Mouse (Mus musculus) kidney, postnatal 10 days (tissue): ENCODE measurements around the gene Gsdma.

Source experiments
- DNase-seq: peaks from one replicate; pipeline ENCODE4 v3.0.0; 2021; ENCODE audit warnings: mixed read lengths

The Gsdma gene

GRCm38 (mm10) chr11:98681786-98682745 lies 17.9 kb downstream of the Gsdma start, which contains the start of gene Psmd3:
Gene Psmd3, plus strand, starts transcription at chr11:98682554.
- DNase-seq, result peak; percentile 96

DNA sequence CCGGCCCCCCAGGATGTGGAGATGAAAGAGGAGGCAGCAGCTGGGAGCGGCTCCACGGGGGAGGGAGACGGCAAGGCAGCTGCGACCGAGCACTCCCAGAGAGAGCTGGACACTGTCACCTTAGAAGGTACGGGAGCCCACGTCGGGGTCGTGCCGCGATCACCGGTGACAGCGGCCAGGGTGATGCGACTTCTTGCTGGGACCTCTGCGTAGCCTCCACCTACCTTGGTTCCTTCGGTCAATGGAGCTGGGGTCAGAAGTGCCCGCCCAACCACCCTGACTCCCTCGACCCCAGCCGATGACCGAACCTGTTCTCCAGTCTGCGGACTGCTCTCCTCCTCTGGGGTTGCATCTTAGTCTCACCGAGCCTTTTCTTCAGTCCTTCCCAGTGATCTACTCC lies 18.7 kb downstream of the Gsdma start:
- no peak for DNase-seq

- DNase-seq, result no peak
Observed at GRCm38 (mm10) chr11:98685642-98686041, 21.5 kb downstream of the Gsdma start.

DNA sequence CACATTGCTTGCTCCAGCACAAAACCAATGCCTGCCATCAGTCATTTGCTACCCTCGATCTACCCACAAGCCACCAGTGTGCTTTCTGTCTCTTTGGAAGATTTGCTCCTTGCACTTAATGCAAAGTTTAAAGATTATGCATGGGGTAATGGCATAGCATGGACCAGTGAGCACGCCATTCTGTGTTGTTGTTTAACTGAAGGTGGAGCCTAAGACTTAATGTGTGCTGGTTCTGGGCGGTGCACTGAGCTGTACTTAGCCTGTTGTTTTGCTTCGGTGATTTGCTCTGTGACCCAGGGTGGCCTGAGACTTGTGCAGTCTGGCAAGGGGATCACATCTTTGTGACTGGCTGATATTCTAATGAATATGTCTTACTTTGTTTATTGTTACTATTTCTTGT lies 22.8 kb downstream of the Gsdma start:
- peak; percentile 69 for DNase-seq

DNA sequence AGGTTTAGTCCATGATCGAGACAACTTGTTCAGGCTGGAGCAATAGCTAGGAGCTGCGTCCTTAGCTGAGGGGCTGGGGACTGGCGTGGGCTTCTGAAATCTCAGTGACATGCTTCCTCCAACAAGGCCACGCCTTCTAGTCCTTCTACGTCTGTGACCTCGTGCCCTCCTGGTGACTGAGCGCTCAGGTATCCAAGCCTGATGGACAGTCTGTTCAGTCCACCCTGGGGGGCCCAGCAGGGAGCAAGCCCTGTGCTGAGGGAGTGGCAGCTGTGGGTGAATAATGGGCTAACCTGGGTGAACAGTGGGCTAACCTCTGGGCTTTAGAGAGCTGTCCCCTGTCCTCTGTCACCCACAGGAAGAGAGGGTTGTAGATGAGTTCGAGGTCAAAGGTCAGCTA lies 23.9 kb downstream of the Gsdma start:
- DNase-seq, result no peak

GRCm38 (mm10) chr11:98693201-98693600 lies 29.1 kb downstream of the Gsdma start:
- DNase-seq, result no peak

DNA sequence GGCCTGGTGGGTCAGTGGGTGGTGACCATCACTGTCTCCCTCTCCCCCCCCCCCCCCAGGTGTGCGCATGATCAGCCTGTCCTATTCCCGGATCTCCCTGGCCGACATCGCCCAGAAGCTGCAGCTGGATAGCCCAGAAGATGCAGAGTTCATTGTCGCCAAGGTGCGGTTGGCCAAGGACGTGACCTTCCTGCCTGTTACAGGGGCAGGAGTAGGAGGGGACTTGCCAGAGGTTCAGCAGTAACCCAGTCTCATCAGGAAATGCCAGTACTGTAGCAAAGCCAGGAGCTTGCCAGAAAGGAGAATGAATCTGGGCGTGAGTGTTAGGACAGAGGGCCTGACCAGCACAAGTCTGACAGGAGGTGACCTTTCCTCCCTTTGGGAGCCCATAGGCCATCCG lies 29.6 kb downstream of the Gsdma start:
- no peak for DNase-seq

- DNase-seq, result peak; percentile 47
Observed at GRCm38 (mm10) chr11:98694301-98694700, 30.1 kb downstream of the Gsdma start.

- no peak for DNase-seq
Observed at GRCm38 (mm10) chr11:98695408-98695807, 31.3 kb downstream of the Gsdma start.

GRCm38 (mm10) chr11:98696454-98697216 lies 32.5 kb downstream of the Gsdma start:
- DNase-seq, result peak; percentile 67

- DNase-seq, result no peak
Observed at GRCm38 (mm10) chr11:98697225-98697624, 33.1 kb downstream of the Gsdma start.

DNA sequence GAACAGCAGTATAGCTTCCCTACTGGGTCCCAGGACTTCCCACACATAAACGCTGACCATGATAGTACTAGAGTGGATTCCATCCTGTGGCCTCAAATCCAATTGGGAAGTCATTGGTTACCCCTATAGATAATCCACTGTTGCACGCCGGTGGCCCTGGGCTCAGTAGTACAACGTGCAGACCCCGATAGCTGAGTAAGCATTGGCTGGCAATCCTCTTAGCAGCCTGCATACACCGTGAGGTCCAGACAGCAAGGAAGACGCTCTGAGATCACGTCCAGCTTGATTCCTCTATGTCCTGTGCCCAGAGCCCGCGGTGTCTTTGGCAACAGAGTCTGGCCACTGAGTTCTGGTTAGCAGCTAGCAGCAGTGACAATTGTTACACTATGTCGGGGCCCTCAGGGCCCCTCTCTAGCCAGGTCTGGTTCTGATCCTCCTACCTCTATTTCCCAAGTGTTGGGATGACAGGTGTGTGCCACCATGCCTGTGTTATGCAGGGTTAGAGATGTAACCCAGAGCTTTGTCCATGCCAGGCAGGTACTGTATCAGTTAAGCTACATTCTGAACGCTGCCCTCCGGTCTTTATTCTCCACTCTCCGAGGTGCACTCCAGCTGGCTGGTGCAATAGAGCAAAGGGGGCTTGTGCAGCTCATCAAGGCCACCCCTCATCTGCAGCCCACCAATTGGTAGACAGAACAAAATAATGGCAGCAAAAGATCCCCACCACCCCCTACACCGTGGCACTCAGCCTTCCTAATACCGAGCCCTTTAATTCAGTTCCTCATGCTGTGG lies 34.9 kb downstream of the Gsdma start:
- DNase-seq, result no peak

- peak; percentile 90 for DNase-seq
Observed at GRCm38 (mm10) chr11:98699911-98700310, 35.8 kb downstream of the Gsdma start.

DNA sequence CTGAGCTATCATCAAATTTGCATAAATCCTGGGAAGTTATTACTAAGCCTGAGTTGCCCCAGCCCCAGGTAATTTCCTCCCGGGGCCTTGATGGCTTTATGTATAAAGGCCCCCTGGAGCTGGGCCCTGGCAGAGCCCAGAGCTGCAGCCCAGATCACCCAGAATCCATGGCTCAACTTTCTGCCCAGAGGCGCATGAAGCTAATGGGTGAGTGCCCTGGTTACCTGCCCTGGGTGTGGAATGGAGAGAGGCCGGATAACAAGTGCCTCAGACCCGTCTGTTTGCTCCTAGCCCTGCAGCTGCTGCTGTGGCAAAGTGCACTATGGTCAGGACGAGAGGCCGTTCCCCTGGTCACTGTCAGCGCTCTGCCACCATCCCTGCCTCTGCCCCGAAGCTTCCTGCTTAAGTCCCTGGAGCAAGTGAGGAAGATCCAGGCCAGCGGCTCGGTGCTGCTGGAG lies 37.1 kb downstream of the Gsdma start, which contains the start of gene Csf3:
Gene Csf3 (plus strand): TSS at position 51 of the 458 bp plus-strand sequence.
- DNase-seq, result no peak

DNA sequence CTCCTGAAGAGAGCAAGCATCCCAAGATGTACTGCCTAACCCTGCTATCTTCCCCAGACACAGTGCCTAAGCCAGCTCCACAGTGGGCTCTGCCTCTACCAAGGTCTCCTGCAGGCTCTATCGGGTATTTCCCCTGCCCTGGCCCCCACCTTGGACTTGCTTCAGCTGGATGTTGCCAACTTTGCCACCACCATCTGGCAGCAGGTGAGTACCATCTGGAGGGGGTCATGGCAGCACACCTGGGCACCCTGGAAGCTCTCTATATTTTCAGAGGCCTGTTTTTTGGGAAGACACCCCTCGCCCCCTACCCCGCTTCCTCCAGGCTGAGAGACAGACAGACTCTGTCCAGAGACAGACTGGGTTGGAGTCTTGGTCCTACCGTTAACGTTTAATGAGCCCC lies 38.2 kb downstream of the Gsdma start:
- DNase-seq, result no peak

DNA sequence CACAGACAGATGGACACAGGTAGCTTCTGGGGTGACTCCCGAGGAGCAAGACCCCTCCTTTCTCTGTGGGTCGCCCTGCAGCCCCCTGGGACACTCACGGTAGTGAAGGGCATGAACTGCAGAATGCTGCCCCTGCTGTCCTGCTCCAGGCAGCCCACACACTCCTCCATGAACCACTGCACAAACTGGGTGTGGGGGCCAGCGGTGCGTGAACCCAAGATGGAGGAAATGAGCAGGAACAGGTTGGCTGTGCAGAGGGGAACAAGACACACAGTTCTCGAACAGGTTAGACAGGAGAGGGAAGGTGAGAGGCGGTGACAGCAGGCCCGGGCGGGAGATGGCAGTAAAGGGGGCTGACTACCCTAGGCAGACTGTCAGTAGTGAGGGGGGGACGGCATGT lies 40.9 kb downstream of the Gsdma start:
- DNase-seq, result no peak

DNA sequence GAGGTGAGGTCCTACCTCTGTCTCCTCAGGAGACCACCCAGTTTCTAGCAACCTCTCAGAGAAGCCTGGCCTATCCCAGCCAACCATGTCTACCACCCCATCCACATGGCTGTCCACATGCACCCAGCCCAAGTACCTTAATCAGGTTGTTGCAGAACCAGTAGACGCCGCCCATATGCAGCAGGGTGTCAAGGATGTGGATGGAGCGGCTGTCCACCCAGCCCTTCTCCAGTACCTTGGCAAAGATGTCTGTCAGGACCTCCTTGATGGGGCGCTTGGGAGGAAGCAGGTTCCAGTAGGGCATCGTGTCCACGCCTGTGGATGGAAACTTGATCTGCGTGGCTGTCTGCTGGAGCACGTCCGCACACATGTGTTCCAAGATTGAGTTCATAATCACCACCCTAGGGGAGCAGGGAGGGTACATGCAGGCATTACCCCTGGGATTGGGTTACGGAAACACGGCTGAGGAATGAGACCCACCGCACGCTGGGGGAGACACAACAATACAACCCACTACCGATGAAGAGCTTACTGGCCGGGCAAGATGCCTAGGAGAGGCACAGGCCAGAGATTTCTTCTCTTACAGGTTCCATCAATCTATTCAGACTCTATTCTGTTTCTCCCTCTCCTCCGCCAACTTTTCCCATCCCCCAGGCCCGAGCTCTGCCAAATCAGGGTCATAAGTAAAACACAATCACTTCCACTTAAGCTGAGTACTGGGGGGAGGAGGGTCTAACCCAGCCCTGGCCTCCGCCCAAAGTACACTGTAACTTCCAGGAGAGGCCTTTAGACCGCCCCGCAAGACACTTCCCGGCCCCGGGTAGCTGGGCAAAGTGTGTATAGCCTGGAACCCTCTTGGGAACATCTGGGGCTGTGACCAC lies 43.5 kb downstream of the Gsdma start:
- DNase-seq, result peak; percentile 87

DNA sequence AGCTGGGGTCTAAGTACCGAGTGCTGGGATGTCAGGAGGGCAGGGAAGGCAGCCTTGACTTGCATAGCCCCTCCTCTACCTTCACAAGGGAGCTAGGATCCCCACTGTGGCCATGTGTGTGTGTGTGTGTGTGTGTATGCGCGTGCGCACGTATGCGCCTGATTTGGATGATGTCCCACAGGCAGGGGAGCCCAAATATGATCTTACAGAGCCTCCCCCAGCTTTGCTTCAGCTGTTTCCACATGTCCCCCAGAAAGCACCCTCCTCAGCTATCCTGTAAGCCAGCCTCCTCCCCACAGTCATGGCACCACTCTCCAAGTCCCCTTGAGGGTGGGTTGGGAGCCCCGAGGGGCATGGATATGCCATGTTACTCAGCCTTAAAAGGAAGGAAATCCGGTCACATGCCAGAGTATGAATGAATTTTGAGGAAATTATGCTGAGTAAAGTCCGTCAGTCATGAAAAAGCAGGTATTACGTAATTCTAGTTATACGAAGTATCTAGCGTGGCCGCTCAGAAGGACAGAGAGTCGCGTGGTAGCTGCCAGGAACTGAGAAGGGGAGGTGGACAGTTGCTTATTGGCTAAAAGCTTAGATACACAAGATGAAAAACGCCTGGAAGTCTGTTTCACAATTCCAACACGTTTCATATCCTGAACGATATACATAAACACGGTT lies 44.3 kb downstream of the Gsdma start:
- DNase-seq, result no peak

- DNase-seq, result peak; percentile 81
Observed at GRCm38 (mm10) chr11:98709001-98709741, 45.0 kb downstream of the Gsdma start.

GRCm38 (mm10) chr11:98710416-98711045 lies 46.4 kb downstream of the Gsdma start:
- peak; percentile 93 for DNase-seq
